Mouse (Mus musculus): ENCODE measurements at regions not wholly inside any gene's neighbourhood (a gene's known extent, or its start where the extent isn't known, plus 50 kb on each side); places are given as distances from the start of the nearest gene placed in this dataset.

- no peak for DNase-seq (ENCODE audit: low read depth in 1 of 2, low spot score in 2 of 2)
These were observed 368.1 kb upstream of the Runx1 start for GRCm38 (mm10) chr16:93193921-93194481.

GRCm38 (mm10) chr16:93193263-93193662 lies 367.3 kb upstream of the Runx1 start:
- no peak for DNase-seq (ENCODE audit: low read depth in 1 of 2, low spot score in 2 of 2)

GRCm38 (mm10) chr16:93192651-93193173 lies 366.8 kb upstream of the Runx1 start:
- DNase-seq (ENCODE audit: low read depth in 1 of 2, low spot score in 2 of 2) = no peak

- no peak for DNase-seq (ENCODE audit: low read depth in 1 of 2, low spot score in 2 of 2)
These were observed 365.2 kb upstream of the Runx1 start for GRCm38 (mm10) chr16:93191174-93191573.

- no peak for DNase-seq (ENCODE audit: low read depth in 1 of 2, low spot score in 2 of 2)
These were observed 364.4 kb upstream of the Runx1 start for GRCm38 (mm10) chr16:93190301-93190700.

GRCm38 (mm10) chr16:93189875-93190274 lies 363.9 kb upstream of the Runx1 start:
- no peak for DNase-seq (ENCODE audit: low read depth in 1 of 2, low spot score in 2 of 2)

GRCm38 (mm10) chr16:93189412-93189811 lies 363.5 kb upstream of the Runx1 start:
- no peak for DNase-seq (ENCODE audit: low read depth in 1 of 2, low spot score in 2 of 2)

GRCm38 (mm10) chr16:93186554-93186953 lies 360.6 kb upstream of the Runx1 start:
- DNase-seq (ENCODE audit: low read depth in 1 of 2, low spot score in 2 of 2) = no peak

GRCm38 (mm10) chr16:93182656-93183055 lies 356.7 kb upstream of the Runx1 start:
- no peak for DNase-seq (ENCODE audit: low read depth in 1 of 2, low spot score in 2 of 2)

GRCm38 (mm10) chr16:93181497-93181896 lies 355.5 kb upstream of the Runx1 start:
- DNase-seq (ENCODE audit: low read depth in 1 of 2, low spot score in 2 of 2) = no peak

- DNase-seq (ENCODE audit: low read depth in 1 of 2, low spot score in 2 of 2) = no peak
These were observed 354.3 kb upstream of the Runx1 start for GRCm38 (mm10) chr16:93180213-93180612.

GRCm38 (mm10) chr16:93166667-93167066 lies 340.7 kb upstream of the Runx1 start:
- DNase-seq (ENCODE audit: low read depth in 1 of 2, low spot score in 2 of 2) = no peak

GRCm38 (mm10) chr16:93158526-93159226 lies 332.7 kb upstream of the Runx1 start:
- DNase-seq (ENCODE audit: low read depth in 1 of 2, low spot score in 2 of 2) = no peak

- no peak for DNase-seq (ENCODE audit: low read depth in 1 of 2, low spot score in 2 of 2)
These were observed 327.8 kb upstream of the Runx1 start for GRCm38 (mm10) chr16:93153545-93154329.

- DNase-seq (ENCODE audit: low read depth in 1 of 2, low spot score in 2 of 2) = no peak
These were observed 327.0 kb upstream of the Runx1 start for GRCm38 (mm10) chr16:93152765-93153489.

- DNase-seq (ENCODE audit: low read depth in 1 of 2, low spot score in 2 of 2) = no peak
These were observed 326.1 kb upstream of the Runx1 start for GRCm38 (mm10) chr16:93152057-93152456.

- DNase-seq (ENCODE audit: low read depth in 1 of 2, low spot score in 2 of 2) = no peak
These were observed 325.7 kb upstream of the Runx1 start for GRCm38 (mm10) chr16:93151652-93152051.

- no peak for DNase-seq (ENCODE audit: low read depth in 1 of 2, low spot score in 2 of 2)
These were observed 324.5 kb upstream of the Runx1 start for GRCm38 (mm10) chr16:93150451-93150850.

GRCm38 (mm10) chr16:93147525-93148222 lies 321.7 kb upstream of the Runx1 start:
- DNase-seq (ENCODE audit: low read depth in 1 of 2, low spot score in 2 of 2) = no peak

GRCm38 (mm10) chr16:93146812-93147211 lies 320.9 kb upstream of the Runx1 start:
- DNase-seq (ENCODE audit: low read depth in 1 of 2, low spot score in 2 of 2) = no peak

- DNase-seq (ENCODE audit: low read depth in 1 of 2, low spot score in 2 of 2) = no peak
These were observed 319.7 kb upstream of the Runx1 start for GRCm38 (mm10) chr16:93145617-93146016.

Data from monocyte, adult 2 months (primary cell).